Mouse (Mus musculus) cortical plate, adult 2 months (tissue): Measurements from ENCODE around the gene Psmb5.

Source experiments
- CTCF ChIP-seq: fragments of 200-500 bp; IDR thresholded peaks from 2 replicates; pipeline ENCODE4 v1.5.1; 2011; ENCODE audit warnings: mild to moderate bottlenecking, control low read depth, low read length; ENCODE audit not compliant: insufficient read depth; ENCODE audit errors: extremely low read depth
- POLR2A ChIP-seq: fragments of 200-500 bp; IDR thresholded peaks from 2 replicates; pipeline ENCODE4 v1.6.1; 2011; ENCODE audit warnings: mild to moderate bottlenecking, low read length, control low read depth; ENCODE audit not compliant: insufficient read depth; ENCODE audit errors: extremely low read depth

GRCm38 (mm10) chr14:54631240-54631599 is 13.4 kb upstream of the Psmb5 start:
- TF ChIP-seq POLR2A = no peak
- no peak for TF ChIP-seq CTCF
